Mouse (Mus musculus): Measurements from ENCODE around the gene Ank3.

DNA sequence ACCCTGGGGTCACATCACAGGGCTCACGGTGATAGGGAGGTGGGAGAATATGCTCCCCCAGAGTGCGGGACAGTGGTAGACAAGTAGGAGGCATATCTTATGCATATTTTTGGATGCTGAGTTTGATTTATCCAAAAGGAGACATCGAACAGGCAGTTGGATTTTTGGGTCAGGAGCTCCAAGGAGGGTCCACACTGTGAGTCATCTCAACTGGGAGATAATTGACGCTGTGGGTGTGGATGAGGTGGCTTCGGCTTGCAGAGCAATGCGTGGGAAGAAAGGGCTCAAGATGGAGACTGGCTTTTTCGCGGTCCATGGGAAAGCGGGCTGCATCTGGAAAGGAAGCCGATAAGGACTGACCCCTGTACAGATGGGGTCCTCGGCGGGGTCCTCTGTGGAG is 290.5 kb downstream of the Ank3 start:
- TF ChIP-seq POLR2A (IDR thresholded peaks at IDR 0.05; ENCODE audit: borderline replicate concordance, extremely low read depth, low read depth, low read length) (no peak), CTCF (IDR thresholded peaks at IDR 0.05; ENCODE audit: insufficient read depth, low read length) (no peak)

Measured in lung, adult 2 months (tissue).